Mouse (Mus musculus) CH12.LX (cell line): ENCODE measurements around the gene Cenpb. TPM values are rescaled to one million over a fixed set of nuclear protein-coding genes. Genes with fewer than 3 reads are reported as not detected.
A peak's percentile ranks its signal among the peaks of the same experiment; 100 is the strongest.

Experiments
- DNase-seq: peaks from one replicate; pipeline ENCODE4 v3.0.0-alpha.2; 2013; ENCODE audit errors: extremely low read depth
- H3K27ac ChIP-seq: 2 replicates; pipeline ENCODE4 v1.5.1; 2012; ENCODE audit warnings: low read depth, mild to moderate bottlenecking, control low read depth, moderate library complexity; ENCODE audit not compliant: insufficient read depth
- H3K27me3 ChIP-seq: replicated peaks from 2 replicates; pipeline ENCODE3; 2012; ENCODE audit warnings: inconsistent platforms
- H3K36me3 ChIP-seq, 2 experiments: replicated peaks in 1 of 2; 2 replicates each; pipeline versions ENCODE3 to v1.6.1; 2012; ENCODE audit warnings: inconsistent platforms in 1 of 2, low read length in 1 of 2, mild to moderate bottlenecking in 1 of 2, mixed read lengths in 1 of 2, moderate library complexity in 1 of 2; ENCODE audit not compliant: control insufficient read depth in 1 of 2, insufficient read depth in 1 of 2
- H3K4me1 ChIP-seq, 2 experiments: 2 replicates each; pipeline ENCODE4 v1.6.1; 2012; ENCODE audit warnings: inconsistent platforms in 1 of 2, moderate library complexity in 1 of 2; ENCODE audit not compliant: insufficient read depth in 2 of 2, control insufficient read depth in 1 of 2
- H3K4me2 ChIP-seq: 2 replicates; pipeline ENCODE4 v1.6.1; 2012; ENCODE audit warnings: low read depth, mild to moderate bottlenecking, control low read depth; ENCODE audit not compliant: poor library complexity, insufficient read depth, severe bottlenecking
- H3K4me3 ChIP-seq, 3 experiments: fragments of 150-350 bp in 1 of 3; sonication (generic) in 1 of 3; replicated peaks in 1 of 3; 2 replicates each; pipeline versions ENCODE3 to v1.5.1; 2011 to 2012; ENCODE audit warnings: low read depth in 2 of 3, low read length in 2 of 3, mild to moderate bottlenecking in 2 of 3, moderate library complexity in 2 of 3, control low read depth in 1 of 3, improper control_type of control experiment in 1 of 3, inconsistent platforms in 1 of 3, mixed read lengths in 1 of 3; ENCODE audit not compliant: poor library complexity in 1 of 3
- H3K79me2 ChIP-seq: replicated peaks from 2 replicates; pipeline ENCODE4 v1.6.1; 2012; ENCODE audit warnings: mild to moderate bottlenecking, moderate library complexity; ENCODE audit not compliant: control insufficient read depth, poor library complexity, insufficient read depth, severe bottlenecking; ENCODE audit errors: extremely low read depth
- H3K9ac ChIP-seq: 2 replicates; pipeline ENCODE4 v1.6.1; 2012; ENCODE audit warnings: low read depth, mild to moderate bottlenecking, control low read depth, moderate library complexity; ENCODE audit not compliant: insufficient read depth
- H3K9me3 ChIP-seq: replicated peaks from 2 replicates; pipeline ENCODE3; 2012; ENCODE audit warnings: low read length, inconsistent platforms, mixed read lengths
- CHD1 ChIP-seq: IDR thresholded peaks from 2 replicates; pipeline ENCODE4 v1.6.1; 2012; ENCODE audit warnings: low read depth, low read length, improper control_type of control experiment, inconsistent platforms
- CHD2 ChIP-seq: IDR thresholded peaks from 2 replicates; pipeline ENCODE4 v1.6.1; 2011; ENCODE audit warnings: low read length, improper control_type of control experiment
- CTCF ChIP-seq, 2 experiments: IDR thresholded peaks in 1 of 2; conservative IDR thresholded peaks in 1 of 2; 2 replicates each; pipeline ENCODE4 v1.5.1; 2011 to 2012; ENCODE audit warnings: low read depth in 2 of 2, low read length in 2 of 2, improper control_type of control experiment in 1 of 2, inconsistent platforms in 1 of 2, mild to moderate bottlenecking in 1 of 2, moderate library complexity in 1 of 2
- E2F4 ChIP-seq: IDR thresholded peaks from 2 replicates; pipeline ENCODE4 v1.6.1; 2011; ENCODE audit warnings: low read depth, low read length, improper control_type of control experiment; ENCODE audit not compliant: insufficient replicate concordance
- ELF1 ChIP-seq: IDR thresholded peaks from 2 replicates; pipeline ENCODE4 v1.6.1; 2014; ENCODE audit warnings: low read depth, mild to moderate bottlenecking, inconsistent platforms, low read length, improper control_type of control experiment
- EP300 ChIP-seq: IDR thresholded peaks from 2 replicates; pipeline ENCODE4 v1.6.1; 2011; ENCODE audit warnings: low read length, improper control_type of control experiment
- ETS1 ChIP-seq: conservative IDR thresholded peaks from 2 replicates; pipeline ENCODE4 v1.6.1; 2012; ENCODE audit warnings: low read depth, mild to moderate bottlenecking, inconsistent platforms, low read length, improper control_type of control experiment, moderate library complexity
- GABPA ChIP-seq: IDR thresholded peaks from 2 replicates; pipeline ENCODE4 v1.6.1; 2012; ENCODE audit warnings: low read depth, low read length, improper control_type of control experiment, inconsistent platforms; ENCODE audit not compliant: insufficient replicate concordance
- HCFC1 ChIP-seq: IDR thresholded peaks from 2 replicates; pipeline ENCODE4 v1.6.1; 2012; ENCODE audit warnings: low read depth, mild to moderate bottlenecking, inconsistent platforms, low read length, improper control_type of control experiment
- IRF4 ChIP-seq: IDR thresholded peaks from 2 replicates; pipeline ENCODE4 v1.6.1; 2014; ENCODE audit warnings: low read depth, mild to moderate bottlenecking, inconsistent platforms, low read length, improper control_type of control experiment
- JUN ChIP-seq: IDR thresholded peaks from 2 replicates; pipeline ENCODE4 v1.6.1; 2011; ENCODE audit warnings: low read depth, mild to moderate bottlenecking, low read length, improper control_type of control experiment, moderate library complexity; ENCODE audit not compliant: insufficient read depth
- JUND ChIP-seq: conservative IDR thresholded peaks from 2 replicates; pipeline ENCODE4 v1.6.1; 2011; ENCODE audit warnings: low read depth, low read length, improper control_type of control experiment
- KAT2A ChIP-seq: IDR thresholded peaks from 2 replicates; pipeline ENCODE4 v1.6.1; 2012; ENCODE audit warnings: low read length, improper control_type of control experiment, inconsistent platforms; ENCODE audit not compliant: insufficient replicate concordance
- MAFK ChIP-seq: IDR thresholded peaks from 2 replicates; pipeline ENCODE4 v1.6.1; 2011; ENCODE audit warnings: low read length, improper control_type of control experiment; ENCODE audit not compliant: insufficient replicate concordance
- MAX ChIP-seq: IDR thresholded peaks from 2 replicates; pipeline ENCODE4 v1.6.1; 2011; ENCODE audit warnings: low read length, improper control_type of control experiment
- MEF2A ChIP-seq: IDR thresholded peaks from 2 replicates; pipeline ENCODE4 v1.6.1; 2014; ENCODE audit warnings: low read depth, mild to moderate bottlenecking, inconsistent platforms, low read length, improper control_type of control experiment, borderline replicate concordance
- MXI1 ChIP-seq: IDR thresholded peaks from 2 replicates; pipeline ENCODE4 v1.6.1; 2011; ENCODE audit warnings: mild to moderate bottlenecking, low read depth, low read length, improper control_type of control experiment
- NRF1 ChIP-seq: IDR thresholded peaks from 2 replicates; pipeline ENCODE4 v1.6.1; 2014; ENCODE audit warnings: low read depth, mild to moderate bottlenecking, inconsistent platforms, low read length, improper control_type of control experiment, moderate library complexity
- PAX5 ChIP-seq: IDR thresholded peaks from 2 replicates; pipeline ENCODE4 v1.6.1; 2012; ENCODE audit warnings: low read length, inconsistent platforms, mixed read lengths
- POLR2A ChIP-seq: IDR thresholded peaks from 2 replicates; pipeline ENCODE4 v1.6.1; 2011; ENCODE audit warnings: low read depth, mild to moderate bottlenecking, improper control_type of control experiment, low read length
- POLR2AphosphoS2 ChIP-seq: IDR thresholded peaks from 2 replicates; pipeline ENCODE4 v1.6.1; 2011; ENCODE audit warnings: low read depth, low read length, improper control_type of control experiment
- RAD21 ChIP-seq: IDR thresholded peaks from 2 replicates; pipeline ENCODE4 v1.6.1; 2011; ENCODE audit warnings: low read depth, mild to moderate bottlenecking, low read length, improper control_type of control experiment, moderate library complexity
- RCOR1 ChIP-seq: conservative IDR thresholded peaks from 2 replicates; pipeline ENCODE4 v1.6.1; 2012; ENCODE audit warnings: low read depth, mild to moderate bottlenecking, inconsistent platforms, low read length, improper control_type of control experiment
- SMC3 ChIP-seq: IDR thresholded peaks from 2 replicates; pipeline ENCODE4 v1.6.1; 2011; ENCODE audit warnings: low read depth, low read length, improper control_type of control experiment
- TCF12 ChIP-seq: IDR thresholded peaks from 2 replicates; pipeline ENCODE4 v1.6.1; 2014; ENCODE audit warnings: low read depth, mild to moderate bottlenecking, inconsistent platforms, low read length, improper control_type of control experiment
- UBTF ChIP-seq: IDR thresholded peaks from 2 replicates; pipeline ENCODE4 v1.6.1; 2012; ENCODE audit warnings: low read depth, mild to moderate bottlenecking, inconsistent platforms, low read length, improper control_type of control experiment, moderate library complexity
- USF1 ChIP-seq: IDR thresholded peaks from 2 replicates; pipeline ENCODE4 v1.6.1; 2014; ENCODE audit warnings: low read depth, mild to moderate bottlenecking, inconsistent platforms, low read length, improper control_type of control experiment
- USF2 ChIP-seq: conservative IDR thresholded peaks from 2 replicates; pipeline ENCODE4 v1.6.1; 2011; ENCODE audit warnings: low read depth, low read length, improper control_type of control experiment
- ZC3H11A ChIP-seq: IDR thresholded peaks from 2 replicates; pipeline ENCODE4 v1.6.1; 2012; ENCODE audit warnings: low read depth, mild to moderate bottlenecking, inconsistent platforms, low read length, improper control_type of control experiment
- ZKSCAN1 ChIP-seq: IDR thresholded peaks from 2 replicates; pipeline ENCODE4 v1.6.1; 2012; ENCODE audit warnings: low read depth, inconsistent platforms, low read length, improper control_type of control experiment, borderline replicate concordance
- ZNF384 ChIP-seq: IDR thresholded peaks from 2 replicates; pipeline ENCODE4 v1.6.1; 2012; ENCODE audit warnings: low read depth, low read length, improper control_type of control experiment, inconsistent platforms
- dilution Hi-C: fragments of 300-500 bp; cut with MboI; formaldehyde crosslinking; loops from 2 replicates; pipeline ENCODE4 v1.14.3; 2020; ENCODE audit warnings: low sequenced_read_pairs; ENCODE audit not compliant: extremely low pct_unique_long_range_greater_than_20kb, extremely low pct_ligation_motif_present
- in situ Hi-C: fragments of 300-500 bp; cut with MboI; formaldehyde crosslinking; loops from 3 replicates; pipeline ENCODE4 v1.14.3; 2019; ENCODE audit warnings: low sequenced_read_pairs, low pct_ligation_motif_present, low pct_unique_long_range_greater_than_20kb, mixed read lengths
- polyA plus RNA-seq: library from polyadenylated mRNA; unstranded; fragments of >175 nt; gene quantifications from 2 replicates; pipeline ENCODE4 v1.2.1, GENCODE M21; 2012; ENCODE audit warnings: low read depth; ENCODE audit not compliant: insufficient read length
- total RNA-seq, 2 experiments: library from RNA; depleted of rRNA; stranded (reverse); fragments of 300-350 nt in 1 of 2; fragments of >200 nt in 1 of 2; gene quantifications; 2 replicates each; pipeline ENCODE4 v1.2.3; 2012 to 2014

Cenpb gene
- total and polyA plus RNA-seq, 3 experiments, result 18.1 to 26.6 (median 24.4) TPM

GRCm38 (mm10) chr2:131125964-131126815, 53.7 kb downstream of the Cenpb start:
- no peak overlapping the region for H3K4me3 ChIP-seq
- H3K36me3 ChIP-seq, result no peaks in the 10 kb centered on the region
- in situ Hi-C loops, result no loop called here
- H3K4me2 ChIP-seq, result no peak overlapping the region
- H3K27ac ChIP-seq, result no peak overlapping the region
- H3K79me2 ChIP-seq, result no peaks in the 10 kb centered on the region
- peak; percentile 50 for DNase-seq
- dilution Hi-C loops, result no loop called here
- no peaks in the 10 kb centered on the region for H3K9me3 ChIP-seq
- no peak overlapping the region for H3K9ac ChIP-seq
- H3K4me1 ChIP-seq, result peaks cover 13 to 50% of the 10 kb centered on the region in 2 experiments
- TF ChIP-seq ELF1 (no peak), CHD2 (no peak), NRF1 (no peak), ETS1 (peak; percentile 61), TCF12 (peak; percentile 88), MAFK (peak; percentile 65; the same call in 1 of the 2 replicates), KAT2A (no peak), SMC3 (no peak), HCFC1 (no peak), E2F4 (no peak), JUND (no peak), RCOR1 (0 out of 2 replicates have a peak, but pooled peaks have one; percentile 30), MAX (no peak), ZC3H11A (no peak), GABPA (no peak), CTCF (conservative IDR thresholded peaks at IDR 0.05 in 1 of 2, IDR thresholded peaks at IDR 0.05 in 1 of 2; ENCODE audit: low read depth in 2 of 2, low read length in 2 of 2) (no peak), JUN (no peak), IRF4 (0 out of 2 replicates have a peak, but pooled peaks have one; percentile 37), MXI1 (no peak), MEF2A (peak; percentile 47; the same call in 1 of the 2 replicates), UBTF (no peak), POLR2A (no peak), POLR2AphosphoS2 (no peak), USF2 (no peak), USF1 (no peak), ZNF384 (no peak), CHD1 (no peak), RAD21 (no peak), EP300 (peak; percentile 49; the same call in 1 of the 2 replicates), PAX5 (no peak), ZKSCAN1 (no peak)
- peaks cover 42% of the 10 kb centered on the region for H3K27me3 ChIP-seq
